Mouse (Mus musculus) liver, embryonic 13.5 days (tissue): ENCODE data around the gene Hs3st3b1. TPM values are rescaled to one million over a fixed set of nuclear protein-coding genes. Genes with fewer than 3 reads are reported as not detected.

Source experiments
- ATAC-seq: fragments of 200-750 bp; cut with Nextera tagmentation; 2 replicates; pipeline ENCODE4 v1.8.0; 2017; ENCODE audit warnings: low read depth, mild to moderate bottlenecking, moderate number of reproducible peaks, moderate library complexity
- DNase-seq: peaks from one replicate; pipeline ENCODE4 v3.0.0; 2022
- H3K27ac ChIP-seq: fragments of 300-500 bp; sonication (generic); 2 replicates; pipeline ENCODE4 v1.5.1; 2015; ENCODE audit warnings: moderate library complexity, mild to moderate bottlenecking, inconsistent platforms
- H3K27me3 ChIP-seq: fragments of 300-500 bp; sonication (generic); 2 replicates; pipeline ENCODE4 v1.6.1; 2015; ENCODE audit warnings: mild to moderate bottlenecking, inconsistent platforms
- H3K36me3 ChIP-seq: fragments of 300-500 bp; sonication (generic); 2 replicates; pipeline ENCODE4 v1.6.1; 2015; ENCODE audit warnings: mild to moderate bottlenecking, inconsistent platforms
- H3K4me1 ChIP-seq: fragments of 300-500 bp; sonication (generic); replicated peaks from 2 replicates; pipeline ENCODE4 v1.6.1; 2015; ENCODE audit warnings: inconsistent platforms
- H3K4me2 ChIP-seq: fragments of 300-500 bp; sonication (generic); 2 replicates; pipeline ENCODE4 v1.6.1; 2015; ENCODE audit warnings: inconsistent platforms, mild to moderate bottlenecking, moderate library complexity
- H3K4me3 ChIP-seq: fragments of 300-500 bp; sonication (generic); replicated peaks from 2 replicates; pipeline ENCODE4 v1.5.1; 2015; ENCODE audit warnings: mild to moderate bottlenecking, inconsistent platforms
- H3K9ac ChIP-seq: fragments of 300-500 bp; sonication (generic); 2 replicates; pipeline ENCODE4 v1.6.1; 2015; ENCODE audit warnings: mild to moderate bottlenecking, inconsistent platforms
- H3K9me3 ChIP-seq: fragments of 300-500 bp; sonication (generic); replicated peaks from 2 replicates; pipeline ENCODE4 v1.6.1; 2016; ENCODE audit warnings: inconsistent platforms
- WGBS: fragments of 180-500 bp; shearing (Covaris S2); methylation state at CpG from one replicate; pipeline ENCODE4 v1.1.7; 2015; ENCODE audit not compliant: insufficient replicate concordance; 5-methylcytosine and 5-hydroxymethylcytosine counted together
- polyA plus RNA-seq: library from polyadenylated mRNA; unstranded; fragments of >200 nt; fragmentation: Nextera tagmentation; extraction: Ambion mirVana; gene quantifications from 2 replicates; pipeline ENCODE4 v1.2.1, GENCODE M21; 2015

The Hs3st3b1 gene
- polyA plus RNA-seq, 1 experiment from 2014 or later, result 12.6 TPM

- no peak for DNase-seq
- peak overlapping the region; percentile 72 for H3K27ac ChIP-seq
These were observed 42.8 kb downstream of the Hs3st3b1 start for GRCm38 (mm10) chr11:63879261-63879660.

DNA sequence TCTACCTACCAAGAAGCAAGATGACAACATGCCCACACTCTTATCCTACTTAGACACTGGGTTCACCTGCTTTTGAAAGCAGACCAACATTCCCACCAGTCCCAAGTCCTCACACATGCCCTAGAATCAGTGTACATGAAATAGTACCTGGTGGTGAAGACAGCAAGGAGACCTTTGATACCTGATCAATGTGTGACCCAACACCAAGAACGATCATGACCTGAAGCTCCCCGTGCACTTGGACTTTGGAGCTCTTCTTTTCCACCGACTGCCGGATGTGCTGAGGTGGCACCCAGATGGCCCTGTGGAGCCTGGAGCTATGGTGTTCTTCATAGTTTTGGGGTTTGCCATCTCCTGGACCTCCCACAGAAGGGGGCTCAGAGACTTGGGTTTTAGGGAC, 43.5 kb downstream of the Hs3st3b1 start:
- DNase-seq, result no peak
- H3K9ac ChIP-seq, result no peak overlapping the region
- no peaks in the 10 kb centered on the region for H3K36me3 ChIP-seq
- no peak overlapping the region for H3K27ac ChIP-seq
- H3K27me3 ChIP-seq, result no peaks in the 10 kb centered on the region
- peaks cover 23% of the 10 kb centered on the region for H3K4me1 ChIP-seq
- H3K4me3 ChIP-seq, result no peak overlapping the region
- H3K4me2 ChIP-seq, result no peak overlapping the region
- peak; percentile 22 for ATAC-seq
- WGBS, result 80% methylated on average over 4 of the region's 4 CpGs
- H3K9me3 ChIP-seq, result no peaks in the 10 kb centered on the region

More at GRCm38 (mm10) chr11:63879261-63879660, 42.8 kb downstream of the Hs3st3b1 start:
- no peak overlapping the region for H3K4me3 ChIP-seq
- ATAC-seq, result no peak
- no peaks in the 10 kb centered on the region for H3K9me3 ChIP-seq
- H3K4me2 ChIP-seq, result no peak overlapping the region
- WGBS, result 40% methylated on average over 10 of the region's 10 CpGs
- no peak overlapping the region for H3K9ac ChIP-seq
- no peaks in the 10 kb centered on the region for H3K27me3 ChIP-seq
- peaks cover 23% of the 10 kb centered on the region for H3K4me1 ChIP-seq
- H3K36me3 ChIP-seq, result no peaks in the 10 kb centered on the region

DNA sequence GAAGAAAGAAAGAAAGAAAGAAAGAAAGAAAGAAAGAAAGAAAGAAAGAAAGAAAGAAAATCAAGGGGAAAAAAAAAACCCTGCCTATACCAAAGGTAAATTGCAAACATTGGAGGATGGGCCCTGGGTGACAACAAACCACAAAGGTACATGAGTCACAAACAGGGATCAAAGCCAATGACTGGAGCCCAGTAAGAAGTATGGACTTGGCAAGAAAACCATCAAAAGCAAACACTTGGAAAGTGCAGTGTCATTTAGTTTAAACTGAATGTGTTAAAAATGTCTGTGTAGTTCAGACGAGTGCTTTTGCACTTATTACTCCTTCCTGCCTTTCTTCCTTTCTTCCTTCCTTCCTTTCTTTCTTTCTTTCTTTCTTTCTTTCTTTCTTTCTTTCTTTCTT, 59.3 kb downstream of the Hs3st3b1 start:
- no peak for ATAC-seq
- Histone ChIP-seq H3K4me3 (no peak overlapping the region), H3K36me3 (no peaks in the 10 kb centered on the region), H3K9ac (no peak overlapping the region), H3K4me2 (no peak overlapping the region), H3K27ac (no peak overlapping the region), H3K27me3 (no peaks in the 10 kb centered on the region), H3K4me1 (peaks cover 10% of the 10 kb centered on the region), H3K9me3 (no peaks in the 10 kb centered on the region)
- WGBS, result 19% methylated on average over 1 of the region's 1 CpGs
- DNase-seq, result no peak

DNA sequence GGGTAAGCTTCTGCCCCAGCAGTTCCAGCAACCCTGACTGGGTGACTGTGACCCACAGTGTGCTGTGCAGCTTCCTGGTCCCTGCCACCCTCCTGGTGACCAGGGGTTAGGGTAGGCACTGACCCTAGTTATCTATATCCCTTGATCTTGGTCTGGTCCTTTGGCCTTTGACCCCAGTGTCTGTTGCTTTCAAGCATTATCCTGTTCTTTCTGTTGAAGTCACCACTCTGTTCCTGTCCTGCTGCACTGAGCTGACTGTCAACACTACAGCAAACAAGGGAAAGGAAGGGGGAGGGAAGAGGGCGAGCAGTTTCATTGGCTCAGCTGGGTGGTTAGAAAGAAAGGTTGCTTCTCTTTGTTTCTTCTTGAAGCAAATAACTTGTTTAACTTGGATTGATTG, 60.1 kb downstream of the Hs3st3b1 start:
- 19% methylated on average over 1 of the region's 1 CpGs for whole genome bisulfite sequencing
- Histone ChIP-seq H3K27me3 (no peaks in the 10 kb centered on the region), H3K4me2 (no peak overlapping the region), H3K4me3 (no peak overlapping the region), H3K9ac (no peak overlapping the region), H3K36me3 (no peaks in the 10 kb centered on the region), H3K4me1 (peaks cover 10% of the 10 kb centered on the region), H3K9me3 (no peaks in the 10 kb centered on the region), H3K27ac (peak overlapping the region; percentile 67)
- ATAC-seq (peak; percentile 88), DNase-seq (peak; percentile 6)

- no peaks in the 10 kb centered on the region for H3K4me1 ChIP-seq
- H3K27ac ChIP-seq, result no peak overlapping the region
- no peak overlapping the region for H3K4me2 ChIP-seq
- no peak overlapping the region for H3K9ac ChIP-seq
- H3K4me3 ChIP-seq, result no peak overlapping the region
- H3K9me3 ChIP-seq, result no peaks in the 10 kb centered on the region
- H3K27me3 ChIP-seq, result no peaks in the 10 kb centered on the region
- 64% methylated on average over 6 of the region's 6 CpGs for WGBS
- ATAC-seq (0 out of 2 replicates have a peak, but pooled peaks have one; percentile 39), DNase-seq (no peak)
- no peaks in the 10 kb centered on the region for H3K36me3 ChIP-seq
These were observed 70.9 kb downstream of the Hs3st3b1 start for GRCm38 (mm10) chr11:63851041-63851730.

- no peak overlapping the region for H3K27ac ChIP-seq
- DNase-seq (no peak), ATAC-seq (no peak)
- H3K4me1 ChIP-seq, result no peaks in the 10 kb centered on the region
- no peaks in the 10 kb centered on the region for H3K27me3 ChIP-seq
- no peaks in the 10 kb centered on the region for H3K9me3 ChIP-seq
- H3K4me3 ChIP-seq, result no peak overlapping the region
- H3K36me3 ChIP-seq, result no peaks in the 10 kb centered on the region
- H3K4me2 ChIP-seq, result no peak overlapping the region
- no peak overlapping the region for H3K9ac ChIP-seq
- WGBS, result 77% methylated on average over 4 of the region's 4 CpGs
These were observed 71.8 kb downstream of the Hs3st3b1 start for GRCm38 (mm10) chr11:63850261-63850660.

GRCm38 (mm10) chr11:63845379-63845778, 76.7 kb downstream of the Hs3st3b1 start:
- Histone ChIP-seq H3K36me3 (no peaks in the 10 kb centered on the region), H3K9ac (no peak overlapping the region), H3K27ac (no peak overlapping the region), H3K4me2 (no peak overlapping the region), H3K4me3 (no peak overlapping the region), H3K4me1 (no peaks in the 10 kb centered on the region), H3K27me3 (no peaks in the 10 kb centered on the region), H3K9me3 (no peaks in the 10 kb centered on the region)
- no CpG with 5 or more reads among the region's 6 CpGs for WGBS
- no peak for ATAC-seq
- no peak for DNase-seq

- no peaks in the 10 kb centered on the region for H3K9me3 ChIP-seq
- H3K36me3 ChIP-seq, result no peaks in the 10 kb centered on the region
- H3K4me3 ChIP-seq, result no peak overlapping the region
- H3K4me1 ChIP-seq, result no peaks in the 10 kb centered on the region
- no peaks in the 10 kb centered on the region for H3K27me3 ChIP-seq
- ATAC-seq (no peak), DNase-seq (no peak)
- H3K4me2 ChIP-seq, result no peak overlapping the region
- 56% methylated on average over 8 of the region's 8 CpGs for WGBS
- no peak overlapping the region for H3K27ac ChIP-seq
- H3K9ac ChIP-seq, result no peak overlapping the region
These were observed 77.4 kb downstream of the Hs3st3b1 start for GRCm38 (mm10) chr11:63844701-63845100.

- H3K27me3 ChIP-seq, result no peaks in the 10 kb centered on the region
- H3K36me3 ChIP-seq, result no peaks in the 10 kb centered on the region
- H3K4me1 ChIP-seq, result no peaks in the 10 kb centered on the region
- no peak overlapping the region for H3K9ac ChIP-seq
- H3K4me2 ChIP-seq, result 0 out of 2 replicates have a peak overlapping the region, but pooled peaks have one; percentile 6
- H3K4me3 ChIP-seq, result no peak overlapping the region
- WGBS, result 64% methylated on average over 13 of the region's 13 CpGs
- H3K9me3 ChIP-seq, result no peaks in the 10 kb centered on the region
- no peak for DNase-seq
- H3K27ac ChIP-seq, result no peak overlapping the region
- no peak for ATAC-seq
These were observed 84.6 kb downstream of the Hs3st3b1 start for GRCm38 (mm10) chr11:63837526-63837925.

Other genes starting within 250 kb of the Hs3st3b1 start
- gene Cox10, start 157.2 kb upstream of the Hs3st3b1 start, polyA plus RNA-seq, result 12.4 and 13.9 TPM in 2 replicates